Mouse (Mus musculus): Measurements from ENCODE around the gene Msl2. TPM values are rescaled to one million over a fixed set of nuclear protein-coding genes. Genes with fewer than 3 reads are reported as not detected.

Msl2 gene
- polyA plus RNA-seq, 1 experiment, result 25.6 TPM

- Histone ChIP-seq H3K4me3 (ENCODE audit: insufficient read depth, low read length) (no peak overlapping the region), H3K27ac (ENCODE audit: insufficient read depth, low read length) (peak overlapping the region; percentile 42; the same call in 1 of the 2 replicates), H3K4me1 (ENCODE audit: control insufficient read depth, insufficient read depth, low read length) (peaks cover 15% of the 10 kb centered on the region; the same call in 1 of the 2 replicates)
- TF ChIP-seq CTCF (IDR thresholded peaks at IDR 0.05; ENCODE audit: borderline replicate concordance, insufficient read depth, low read length), result no peak
- TF ChIP-seq POLR2A (IDR thresholded peaks at IDR 0.05; ENCODE audit: low read depth, low read length), result no peak
These were observed 36.1 kb downstream of the Msl2 start for GRCm38 (mm10) chr9:101110013-101110412.

- Histone ChIP-seq H3K27ac (ENCODE audit: insufficient read depth, low read length) (0 out of 2 replicates have a peak overlapping the region, but pooled peaks have one; percentile 4), H3K4me3 (ENCODE audit: insufficient read depth, low read length) (no peak overlapping the region), H3K4me1 (ENCODE audit: control insufficient read depth, insufficient read depth, low read length) (peaks cover 15% of the 10 kb centered on the region; the same call in 1 of the 2 replicates)
- TF ChIP-seq POLR2A (IDR thresholded peaks at IDR 0.05; ENCODE audit: low read depth, low read length), result no peak
- TF ChIP-seq CTCF (IDR thresholded peaks at IDR 0.05; ENCODE audit: borderline replicate concordance, insufficient read depth, low read length), result no peak
These were observed 39.4 kb downstream of the Msl2 start for GRCm38 (mm10) chr9:101113317-101113716.

- no peak for TF ChIP-seq POLR2A (IDR thresholded peaks at IDR 0.05; ENCODE audit: low read depth, low read length)
- no peak for TF ChIP-seq CTCF (IDR thresholded peaks at IDR 0.05; ENCODE audit: borderline replicate concordance, insufficient read depth, low read length)
- H3K4me3 ChIP-seq (ENCODE audit: insufficient read depth, low read length), result no peak overlapping the region
- no peak overlapping the region for H3K27ac ChIP-seq (ENCODE audit: insufficient read depth, low read length)
- H3K4me1 ChIP-seq (ENCODE audit: control insufficient read depth, insufficient read depth, low read length), result peaks cover 15% of the 10 kb centered on the region; the same call in 1 of the 2 replicates
These were observed 40.4 kb downstream of the Msl2 start for GRCm38 (mm10) chr9:101114182-101114884.

GRCm38 (mm10) chr9:101143635-101144034 lies 69.7 kb downstream of the Msl2 start:
- H3K4me3 ChIP-seq (ENCODE audit: insufficient read depth, low read length), result no peak overlapping the region
- no peaks in the 10 kb centered on the region for H3K4me1 ChIP-seq (ENCODE audit: control insufficient read depth, insufficient read depth, low read length)
- H3K27ac ChIP-seq (ENCODE audit: insufficient read depth, low read length), result no peak overlapping the region
- TF ChIP-seq CTCF (IDR thresholded peaks at IDR 0.05; ENCODE audit: borderline replicate concordance, insufficient read depth, low read length) (no peak), POLR2A (IDR thresholded peaks at IDR 0.05; ENCODE audit: low read depth, low read length) (no peak)

GRCm38 (mm10) chr9:101152872-101153271 lies 79.0 kb downstream of the Msl2 start:
- Histone ChIP-seq H3K27ac (ENCODE audit: insufficient read depth, low read length) (no peak overlapping the region), H3K4me1 (ENCODE audit: control insufficient read depth, insufficient read depth, low read length) (no peaks in the 10 kb centered on the region), H3K4me3 (ENCODE audit: insufficient read depth, low read length) (no peak overlapping the region)
- no peak for TF ChIP-seq POLR2A (IDR thresholded peaks at IDR 0.05; ENCODE audit: low read depth, low read length)

Other genes with a start within 250 kb of the Msl2 start
- 18.3 and 27.3 TPM in 2 replicates for gene Pccb, start 39.2 kb upstream of the Msl2 start, polyA plus RNA-seq (2011; ENCODE audit: insufficient read length, low read depth, missing spikeins)
- 20.8 and 25.4 TPM in 2 replicates for gene Ppp2r3a, start 177.7 kb downstream of the Msl2 start, polyA plus RNA-seq (2011; ENCODE audit: insufficient read length, low read depth, missing spikeins)